Mouse (Mus musculus) lung, postnatal 25 days (tissue): Measurements from ENCODE around the gene Calcoco2.
"Not testable (repeated sequence)": the region's sequence is repeated elsewhere in the genome, so short reads cannot be mapped to it uniquely, and the experiment has no call there.

Source experiments
- DNase-seq: peaks from one replicate; pipeline ENCODE4 v3.0.0; 2022; ENCODE audit warnings: low spot score

The Calcoco2 gene

DNA sequence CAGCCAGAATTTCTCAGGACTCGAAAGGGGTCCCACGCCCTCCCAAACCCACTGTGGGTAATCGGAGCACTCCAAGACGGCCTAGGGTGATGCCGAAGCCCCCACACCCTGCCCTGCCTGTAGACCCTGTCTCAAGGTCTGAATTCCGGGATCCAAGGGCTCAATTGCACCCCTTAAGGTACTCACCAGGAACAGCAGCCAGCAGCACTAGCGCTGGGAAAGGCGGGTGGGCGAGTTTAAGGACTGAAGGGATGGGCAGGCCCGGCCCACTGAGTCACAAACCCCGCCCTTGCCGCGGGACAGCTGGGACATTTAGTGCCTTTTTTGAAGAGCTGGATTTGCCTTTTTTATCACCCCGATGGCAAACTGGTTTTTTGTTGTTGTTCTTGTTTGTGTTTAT lies at the start of gene Calcoco2:
Gene Calcoco2 (minus strand): TSS at position 214 of the 400 bp plus-strand sequence.
- no peak for DNase-seq

DNA sequence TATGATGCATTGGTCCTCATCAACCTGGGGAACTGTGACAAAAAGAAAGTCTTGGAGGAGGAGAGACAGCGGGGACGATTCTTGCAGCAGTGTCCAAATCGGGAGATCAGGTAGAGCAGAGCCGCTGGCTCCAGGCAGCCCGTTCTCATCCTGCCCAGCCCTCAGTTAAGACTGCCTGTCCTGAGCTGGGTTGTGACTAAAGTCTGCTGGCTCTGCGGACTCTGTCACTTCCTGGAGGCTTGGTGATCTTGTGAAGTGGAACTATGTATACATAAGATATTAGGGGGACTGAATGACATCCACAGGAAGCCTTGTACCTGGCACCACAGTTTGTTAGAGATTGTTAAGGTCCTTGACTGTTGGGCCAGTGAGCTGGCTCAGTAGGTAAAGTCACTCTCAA lies 35.7 kb upstream of the Calcoco2 start:
- DNase-seq: no peak

- peak; percentile 38 for DNase-seq
Measured at GRCm38 (mm10) chr11:96145622-96146270, 34.0 kb upstream of the Calcoco2 start.

DNA sequence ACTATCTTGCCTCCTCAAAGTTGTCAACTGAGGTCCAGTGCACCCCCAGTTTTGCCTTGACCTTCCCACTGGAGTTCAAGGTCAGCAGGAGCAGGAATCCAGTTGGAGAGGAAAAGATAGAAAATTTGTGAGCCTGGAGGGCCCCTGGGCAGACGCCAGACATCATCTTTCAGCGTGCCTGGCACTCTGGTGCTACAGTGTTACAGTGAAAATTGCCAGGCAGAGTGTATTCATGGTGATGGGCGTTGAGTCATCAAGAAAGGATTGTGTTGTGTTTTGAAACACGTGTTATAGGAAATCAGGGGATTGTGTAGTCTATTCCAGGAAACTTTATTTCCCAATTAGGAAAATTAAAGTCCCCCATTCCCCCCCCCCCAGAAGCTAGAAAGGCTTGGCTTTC lies 32.0 kb upstream of the Calcoco2 start:
- DNase-seq: no peak

- no peak for DNase-seq
Measured at GRCm38 (mm10) chr11:96140726-96141175, 29.0 kb upstream of the Calcoco2 start.

- DNase-seq: no peak
Measured at GRCm38 (mm10) chr11:96135847-96136246, 24.1 kb upstream of the Calcoco2 start.

DNA sequence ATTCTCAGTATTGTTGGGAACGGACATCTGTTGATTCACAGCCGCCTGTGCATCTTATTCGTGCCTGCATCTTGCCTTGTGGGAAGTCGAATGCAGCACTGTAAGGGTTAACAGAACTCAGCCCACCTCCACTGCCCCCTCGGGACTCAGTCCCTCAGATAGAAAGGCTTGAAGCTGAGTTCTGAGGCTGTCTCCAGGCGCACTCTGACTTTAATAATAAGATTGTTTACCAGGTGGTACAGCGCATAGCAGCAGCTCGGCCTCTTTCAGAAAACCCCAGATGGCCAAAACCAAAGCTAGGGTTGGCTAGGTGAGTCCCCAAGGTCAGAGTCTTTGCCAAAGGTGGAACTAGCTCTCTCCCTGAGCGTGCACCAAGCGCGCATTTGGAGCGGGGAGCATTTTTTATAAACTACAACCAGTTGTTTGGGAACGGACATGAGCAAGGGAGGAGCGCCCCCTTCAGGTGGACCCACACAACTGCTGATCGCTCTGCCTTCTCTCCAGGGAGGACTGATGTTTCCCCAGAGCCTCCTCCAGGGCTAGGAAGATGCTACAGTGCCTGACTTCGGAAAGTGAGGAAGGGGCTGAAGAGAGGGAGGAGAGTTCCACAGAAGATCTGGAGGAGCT lies 21.6 kb upstream of the Calcoco2 start, which contains the start of gene Ttll6:
Gene Ttll6 (plus strand): TSS at position 548 of the 627 bp plus-strand sequence.
- peak; percentile 26 for DNase-seq

DNA sequence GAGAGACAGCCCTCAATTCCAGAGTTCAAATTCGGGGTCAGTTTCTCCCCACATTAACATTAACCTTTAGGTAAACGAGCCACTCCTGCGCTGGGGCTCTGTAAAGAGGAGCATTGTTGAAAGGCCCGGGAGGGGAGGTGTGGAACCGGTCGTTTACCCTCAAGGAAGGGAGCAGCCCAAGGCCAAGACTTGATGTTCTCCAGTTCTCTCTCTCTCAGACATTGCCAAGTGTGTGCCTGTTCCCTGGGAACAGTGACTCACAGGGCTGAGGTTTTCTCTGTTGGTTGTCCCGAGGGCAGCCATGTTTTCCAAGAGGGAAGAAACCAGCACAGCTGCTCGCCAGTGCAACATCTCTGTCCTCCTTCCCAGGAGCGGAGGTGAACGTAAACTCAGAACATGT lies 18.8 kb upstream of the Calcoco2 start:
- DNase-seq: no peak

GRCm38 (mm10) chr11:96124052-96124914 lies 12.5 kb upstream of the Calcoco2 start:
- DNase-seq: no peak

GRCm38 (mm10) chr11:96122806-96123205 lies 11.0 kb upstream of the Calcoco2 start:
- DNase-seq: not testable (repeated sequence)

DNA sequence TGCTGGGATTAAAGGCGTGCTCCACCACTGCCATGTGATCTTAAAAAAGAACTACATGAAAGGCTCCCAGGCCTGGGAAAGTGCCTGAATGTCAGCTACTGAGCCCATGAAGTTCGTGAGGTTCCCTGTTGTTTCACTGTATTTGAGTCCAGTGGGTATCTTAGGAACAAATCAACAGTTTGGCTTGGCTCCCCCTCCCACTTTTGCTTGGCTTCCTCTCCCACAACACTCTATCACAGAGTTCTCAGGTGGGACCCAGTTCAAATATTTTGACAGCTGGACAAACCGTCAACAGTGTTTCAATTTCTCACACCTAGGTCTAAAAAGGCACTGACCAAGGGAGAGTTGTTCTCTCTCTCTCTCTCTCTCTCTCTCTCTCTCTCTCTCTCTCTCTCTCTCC lies 7.6 kb upstream of the Calcoco2 start:
- no peak for DNase-seq

DNA sequence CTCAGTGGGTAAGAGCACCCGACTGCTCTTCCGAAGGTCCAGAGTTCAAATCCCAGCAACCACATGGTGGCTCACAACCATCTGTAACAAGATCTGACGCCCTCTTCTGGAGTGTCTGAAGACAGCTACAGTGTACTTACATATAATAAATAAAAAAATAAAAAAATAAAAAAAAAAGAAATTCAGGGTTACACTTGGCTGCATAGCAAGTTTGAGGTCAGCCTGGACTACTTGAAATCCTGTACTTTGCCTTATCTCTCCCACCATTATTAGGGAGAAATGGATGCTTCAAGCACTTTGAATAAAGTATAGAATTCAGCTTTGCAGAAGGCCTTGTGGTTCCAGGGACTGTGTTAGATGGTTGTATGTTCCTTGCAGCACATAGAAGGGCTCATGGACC lies 5.2 kb upstream of the Calcoco2 start:
- DNase-seq: not testable (repeated sequence)

DNA sequence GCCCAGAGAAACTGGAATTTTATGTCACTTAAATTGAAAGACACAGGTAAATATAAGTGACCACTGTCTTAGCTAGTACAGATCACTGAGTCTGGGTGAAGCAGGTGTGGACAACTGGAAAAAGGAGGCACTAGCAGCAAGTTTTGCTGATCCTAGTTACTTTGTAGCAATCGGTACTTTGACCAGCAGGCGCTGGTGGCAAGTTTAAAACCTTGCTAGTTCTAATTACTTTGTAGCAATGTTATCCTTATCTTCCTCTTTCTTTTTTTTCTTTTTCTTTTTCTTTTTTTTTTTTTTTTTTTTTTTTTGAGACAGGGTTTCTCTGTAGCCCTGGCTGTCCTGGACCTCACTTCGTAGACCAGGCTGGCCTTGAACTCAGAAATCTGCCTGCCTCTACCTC lies 4.4 kb upstream of the Calcoco2 start:
- DNase-seq: no peak

GRCm38 (mm10) chr11:96115416-96115815 lies 3.7 kb upstream of the Calcoco2 start:
- DNase-seq: no peak

GRCm38 (mm10) chr11:96114077-96114476 lies 2.3 kb upstream of the Calcoco2 start:
- no peak for DNase-seq

DNA sequence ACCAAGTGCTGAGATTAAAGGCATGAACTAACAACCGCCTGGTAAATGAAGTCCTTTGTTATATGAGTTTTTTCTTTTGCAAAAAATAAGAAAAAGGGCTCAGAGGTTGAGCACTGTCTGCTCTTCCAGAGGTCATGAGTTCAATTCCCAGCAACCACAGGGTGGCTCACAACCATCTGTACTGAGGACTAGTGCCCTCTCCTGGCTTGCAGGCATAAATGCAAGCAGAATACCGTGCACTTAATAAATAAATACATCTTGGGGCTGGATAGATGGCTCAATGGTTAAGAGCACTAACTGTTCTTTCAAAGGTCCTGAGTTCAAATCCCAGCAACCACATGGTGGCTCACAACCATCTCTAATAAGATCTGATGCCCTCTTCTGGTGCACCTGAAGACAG lies 814 bp downstream of the Calcoco2 start:
- not testable (repeated sequence) for DNase-seq

GRCm38 (mm10) chr11:96108376-96108775 lies 3.4 kb downstream of the Calcoco2 start:
- no peak for DNase-seq

DNA sequence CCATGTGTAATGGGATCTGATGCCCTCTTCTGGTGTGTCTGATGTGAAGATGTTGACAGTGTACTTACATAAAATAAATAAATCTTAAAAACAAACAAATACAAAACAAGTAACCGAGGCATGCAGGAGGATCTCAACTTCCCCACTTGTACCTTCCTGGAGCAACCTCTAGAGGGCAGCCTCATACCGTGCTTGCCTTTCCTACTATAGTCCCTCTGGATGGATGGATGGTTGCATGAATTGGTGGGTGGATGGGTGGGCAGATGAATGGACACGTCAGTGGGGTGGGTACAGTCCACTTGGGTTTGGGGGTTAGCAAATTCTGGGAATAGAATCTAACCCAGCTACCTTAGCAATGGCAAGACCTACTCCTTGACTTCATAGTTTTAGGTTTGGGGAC lies 18.4 kb downstream of the Calcoco2 start:
- peak; percentile 39 for DNase-seq

DNA sequence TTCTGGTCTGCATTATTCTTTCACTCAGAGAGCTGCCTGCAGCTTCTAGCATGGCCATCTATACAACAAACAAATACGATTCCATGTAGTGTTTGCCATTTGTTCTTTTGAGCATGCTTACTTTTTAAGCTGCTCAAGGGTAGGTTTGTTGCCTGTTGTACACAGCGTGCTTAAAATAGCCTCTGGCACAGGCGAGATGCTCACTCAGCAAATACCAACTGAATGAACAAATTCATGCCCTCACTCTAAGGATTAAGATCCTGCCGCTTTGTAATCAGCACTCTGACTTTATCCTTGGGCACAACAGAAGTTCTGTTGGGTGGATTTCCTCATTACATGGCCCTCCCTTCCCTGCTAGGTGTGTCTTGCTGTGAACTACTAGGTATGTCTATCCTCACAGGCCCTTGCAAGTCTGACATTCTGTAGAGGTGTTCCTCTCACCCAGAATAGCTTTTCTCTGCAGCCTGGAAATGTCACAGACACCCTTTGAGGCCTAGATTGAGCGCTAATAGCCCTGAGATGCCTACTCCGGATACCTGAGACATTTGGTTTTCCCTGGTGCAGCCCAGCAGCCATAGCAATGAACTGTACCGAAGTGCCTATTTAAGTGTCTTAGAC lies 19.0 kb downstream of the Calcoco2 start:
- DNase-seq: peak; percentile 4

DNA sequence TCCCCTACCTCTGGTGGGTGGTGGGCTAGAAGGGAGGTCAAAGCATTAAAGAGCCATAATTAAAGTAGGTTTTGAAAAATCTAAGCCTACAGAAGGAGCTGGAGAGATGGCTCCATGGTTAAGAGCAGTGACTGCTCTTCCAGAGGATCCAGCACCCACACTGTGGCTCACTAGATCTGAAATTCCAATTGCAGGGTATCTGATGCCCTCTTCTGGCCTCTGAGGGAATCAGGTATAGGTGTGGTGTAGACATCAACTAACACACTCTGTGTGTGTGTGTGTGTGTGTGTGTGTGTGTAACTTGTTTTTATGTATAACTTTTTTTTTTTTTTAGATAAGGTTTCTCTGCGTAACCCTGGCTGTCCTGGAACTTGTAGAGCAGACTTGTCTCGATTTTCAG lies 20.7 kb downstream of the Calcoco2 start:
- DNase-seq: peak; percentile 4

DNA sequence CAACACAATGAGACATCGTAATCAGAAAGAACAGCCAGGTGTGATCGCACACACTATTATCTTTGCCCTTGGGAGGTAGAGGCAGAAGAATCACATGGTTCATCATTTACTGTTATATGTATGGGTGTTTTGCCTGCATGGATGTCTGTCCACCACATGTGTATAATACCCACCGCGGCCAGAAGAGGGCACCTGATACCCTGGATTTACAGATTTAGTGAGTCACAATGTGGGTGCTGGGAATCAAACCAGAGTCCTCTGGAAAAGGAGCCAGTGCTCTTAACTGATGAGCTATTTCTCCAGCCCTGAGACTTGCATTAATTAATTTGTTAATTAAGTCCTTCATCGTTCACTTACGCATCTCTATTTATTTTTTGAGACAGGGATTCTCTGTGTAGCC lies 23.8 kb downstream of the Calcoco2 start:
- DNase-seq: no peak

DNA sequence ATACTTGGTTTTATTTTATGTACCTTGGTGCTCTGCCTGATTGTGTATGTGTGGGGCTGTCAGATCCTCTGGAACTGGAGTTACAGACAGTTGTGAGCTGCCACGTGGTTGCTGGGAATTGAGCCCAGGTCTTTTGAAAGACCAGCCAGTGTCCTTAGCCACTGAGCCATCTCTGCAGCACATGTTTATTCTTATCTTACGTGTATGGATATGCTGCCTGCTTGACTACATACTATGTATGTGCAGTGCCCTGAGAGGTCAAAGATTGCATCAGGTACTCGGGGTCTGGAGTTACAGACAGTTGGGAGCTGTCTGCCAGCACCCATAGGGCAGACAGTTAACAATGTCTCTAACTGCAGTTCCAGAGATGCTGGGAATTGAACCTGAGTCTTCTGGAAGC lies 29.1 kb downstream of the Calcoco2 start:
- DNase-seq: no peak
